Mouse (Mus musculus) CH12.LX (cell line): Measurements from ENCODE around the gene Dhdh. TPM values are rescaled to one million over a fixed set of nuclear protein-coding genes. Genes with fewer than 3 reads are reported as not detected.
A peak's percentile ranks its signal among the peaks of the same experiment; 100 is the strongest.

Experiments used
- DNase-seq: peaks from one replicate; pipeline ENCODE4 v3.0.0-alpha.2; 2013; ENCODE audit errors: extremely low read depth
- H3K27ac ChIP-seq: 2 replicates; pipeline ENCODE4 v1.5.1; 2012; ENCODE audit warnings: low read depth, mild to moderate bottlenecking, control low read depth, moderate library complexity; ENCODE audit not compliant: insufficient read depth
- H3K27me3 ChIP-seq: replicated peaks from 2 replicates; pipeline ENCODE3; 2012; ENCODE audit warnings: inconsistent platforms
- H3K36me3 ChIP-seq, 2 experiments: replicated peaks in 1 of 2; 2 replicates each; pipeline versions ENCODE3 to v1.6.1; 2012; ENCODE audit warnings: inconsistent platforms in 1 of 2, low read length in 1 of 2, mild to moderate bottlenecking in 1 of 2, mixed read lengths in 1 of 2, moderate library complexity in 1 of 2; ENCODE audit not compliant: control insufficient read depth in 1 of 2, insufficient read depth in 1 of 2
- H3K4me1 ChIP-seq, 2 experiments: 2 replicates each; pipeline ENCODE4 v1.6.1; 2012; ENCODE audit warnings: inconsistent platforms in 1 of 2, moderate library complexity in 1 of 2; ENCODE audit not compliant: insufficient read depth in 2 of 2, control insufficient read depth in 1 of 2
- H3K4me2 ChIP-seq: 2 replicates; pipeline ENCODE4 v1.6.1; 2012; ENCODE audit warnings: low read depth, mild to moderate bottlenecking, control low read depth; ENCODE audit not compliant: poor library complexity, insufficient read depth, severe bottlenecking
- H3K4me3 ChIP-seq, 3 experiments: fragments of 150-350 bp in 1 of 3; sonication (generic) in 1 of 3; replicated peaks in 1 of 3; 2 replicates each; pipeline versions ENCODE3 to v1.5.1; 2011 to 2012; ENCODE audit warnings: low read depth in 2 of 3, low read length in 2 of 3, mild to moderate bottlenecking in 2 of 3, moderate library complexity in 2 of 3, control low read depth in 1 of 3, improper control_type of control experiment in 1 of 3, inconsistent platforms in 1 of 3, mixed read lengths in 1 of 3; ENCODE audit not compliant: poor library complexity in 1 of 3
- H3K79me2 ChIP-seq: replicated peaks from 2 replicates; pipeline ENCODE4 v1.6.1; 2012; ENCODE audit warnings: mild to moderate bottlenecking, moderate library complexity; ENCODE audit not compliant: control insufficient read depth, poor library complexity, insufficient read depth, severe bottlenecking; ENCODE audit errors: extremely low read depth
- H3K9ac ChIP-seq: 2 replicates; pipeline ENCODE4 v1.6.1; 2012; ENCODE audit warnings: low read depth, mild to moderate bottlenecking, control low read depth, moderate library complexity; ENCODE audit not compliant: insufficient read depth
- H3K9me3 ChIP-seq: replicated peaks from 2 replicates; pipeline ENCODE3; 2012; ENCODE audit warnings: low read length, inconsistent platforms, mixed read lengths
- JUN ChIP-seq: IDR thresholded peaks from 2 replicates; pipeline ENCODE4 v1.6.1; 2011; ENCODE audit warnings: low read depth, mild to moderate bottlenecking, low read length, improper control_type of control experiment, moderate library complexity; ENCODE audit not compliant: insufficient read depth
- MAX ChIP-seq: IDR thresholded peaks from 2 replicates; pipeline ENCODE4 v1.6.1; 2011; ENCODE audit warnings: low read length, improper control_type of control experiment
- POLR2A ChIP-seq: IDR thresholded peaks from 2 replicates; pipeline ENCODE4 v1.6.1; 2011; ENCODE audit warnings: low read depth, mild to moderate bottlenecking, improper control_type of control experiment, low read length
- POLR2AphosphoS2 ChIP-seq: IDR thresholded peaks from 2 replicates; pipeline ENCODE4 v1.6.1; 2011; ENCODE audit warnings: low read depth, low read length, improper control_type of control experiment
- SIN3A ChIP-seq: IDR thresholded peaks from 2 replicates; pipeline ENCODE4 v1.6.1; 2012; ENCODE audit warnings: low read length, improper control_type of control experiment, inconsistent platforms
- SMC3 ChIP-seq: IDR thresholded peaks from 2 replicates; pipeline ENCODE4 v1.6.1; 2011; ENCODE audit warnings: low read depth, low read length, improper control_type of control experiment
- USF2 ChIP-seq: conservative IDR thresholded peaks from 2 replicates; pipeline ENCODE4 v1.6.1; 2011; ENCODE audit warnings: low read depth, low read length, improper control_type of control experiment
- ZKSCAN1 ChIP-seq: IDR thresholded peaks from 2 replicates; pipeline ENCODE4 v1.6.1; 2012; ENCODE audit warnings: low read depth, inconsistent platforms, low read length, improper control_type of control experiment, borderline replicate concordance
- dilution Hi-C: fragments of 300-500 bp; cut with MboI; formaldehyde crosslinking; loops from 2 replicates; pipeline ENCODE4 v1.14.3; 2020; ENCODE audit warnings: low sequenced_read_pairs; ENCODE audit not compliant: extremely low pct_unique_long_range_greater_than_20kb, extremely low pct_ligation_motif_present
- in situ Hi-C: fragments of 300-500 bp; cut with MboI; formaldehyde crosslinking; loops from 3 replicates; pipeline ENCODE4 v1.14.3; 2019; ENCODE audit warnings: low sequenced_read_pairs, low pct_ligation_motif_present, low pct_unique_long_range_greater_than_20kb, mixed read lengths
- polyA plus RNA-seq: library from polyadenylated mRNA; unstranded; fragments of >175 nt; gene quantifications from 2 replicates; pipeline ENCODE4 v1.2.1, GENCODE M21; 2012; ENCODE audit warnings: low read depth; ENCODE audit not compliant: insufficient read length
- total RNA-seq, 2 experiments: library from RNA; depleted of rRNA; stranded (reverse); fragments of 300-350 nt in 1 of 2; fragments of >200 nt in 1 of 2; gene quantifications; 2 replicates each; pipeline ENCODE4 v1.2.3; 2012 to 2014

Gene Dhdh
- total and polyA plus RNA-seq, 3 experiments: 5.9 to 18.0 (median 7.2) TPM

GRCm38 (mm10) chr7:45462325-45462724, 26.3 kb downstream of the Dhdh start:
- H3K4me1 ChIP-seq: peaks cover 16 to 43% of the 10 kb centered on the region in 2 experiments
- H3K9ac ChIP-seq: no peak overlapping the region
- no peaks in the 10 kb centered on the region for H3K9me3 ChIP-seq
- peaks cover 48% of the 10 kb centered on the region for H3K79me2 ChIP-seq
- H3K27ac ChIP-seq: peak overlapping the region; percentile 47
- TF ChIP-seq SIN3A: no peak
- TF ChIP-seq ZKSCAN1: no peak
- TF ChIP-seq MAX: no peak
- TF ChIP-seq USF2: no peak
- TF ChIP-seq SMC3: no peak
- dilution Hi-C loops: no loop called here
- no peak overlapping the region for H3K4me2 ChIP-seq
- no peaks in the 10 kb centered on the region for H3K27me3 ChIP-seq
- no peak overlapping the region for H3K4me3 ChIP-seq
- DNase-seq: no peak
- in situ Hi-C loops: loop anchor here (10.0 kb wide), 1 partner anchor 222 kb away; the partner anchor contains the start of gene Ntn5
- peaks cover 37 to 53% of the 10 kb centered on the region in 2 experiments for H3K36me3 ChIP-seq

- peaks cover 16 to 44% of the 10 kb centered on the region in 2 experiments for H3K4me1 ChIP-seq
- dilution Hi-C loops: no loop called here
- peaks cover 39 to 57% of the 10 kb centered on the region in 2 experiments for H3K36me3 ChIP-seq
- H3K79me2 ChIP-seq: peaks cover 49% of the 10 kb centered on the region
- H3K27me3 ChIP-seq: no peaks in the 10 kb centered on the region
- no peak overlapping the region for H3K4me2 ChIP-seq
- no peaks in the 10 kb centered on the region for H3K9me3 ChIP-seq
- in situ Hi-C loops: loop anchor here (10.0 kb wide), 1 partner anchor 223 kb away; the partner anchor contains the start of gene Ntn5
- TF ChIP-seq JUN (no peak), POLR2A (peak; percentile 6; the same call in 1 of the 2 replicates)
- no peak overlapping the region for H3K27ac ChIP-seq
- H3K9ac ChIP-seq: no peak overlapping the region
- no peak overlapping the region for H3K4me3 ChIP-seq
- DNase-seq: no peak
Measured at GRCm38 (mm10) chr7:45461781-45462180, 26.8 kb downstream of the Dhdh start.

GRCm38 (mm10) chr7:45461326-45461725, 27.3 kb downstream of the Dhdh start:
- dilution Hi-C loops (no loop called here), in situ Hi-C loops (loop anchor here (10.0 kb wide), 1 partner anchor 223 kb away; the partner anchor contains the start of gene Ntn5)
- DNase-seq: no peak
- H3K4me3 ChIP-seq: no peak overlapping the region
- peak; percentile 3; the same call in 1 of the 2 replicates for TF ChIP-seq POLR2A
- TF ChIP-seq POLR2AphosphoS2: no peak
- TF ChIP-seq, all 38 proteins: peak for 1
- peaks cover 49% of the 10 kb centered on the region for H3K79me2 ChIP-seq
- peak overlapping the region; percentile 80; the same call in 1 of the 2 replicates for H3K27ac ChIP-seq
- H3K36me3 ChIP-seq: peaks cover 39 to 60% of the 10 kb centered on the region in 2 experiments
- H3K4me2 ChIP-seq: no peak overlapping the region
- no peaks in the 10 kb centered on the region for H3K27me3 ChIP-seq
- peak overlapping the region; percentile 24; the same call in 1 of the 2 replicates for H3K9ac ChIP-seq
- H3K9me3 ChIP-seq: no peaks in the 10 kb centered on the region
- H3K4me1 ChIP-seq: peaks cover 16 to 48% of the 10 kb centered on the region in 2 experiments
